Mouse (Mus musculus): Measurements from ENCODE around the gene Avpr1b. TPM values are rescaled to one million over a fixed set of nuclear protein-coding genes. Genes with fewer than 3 reads are reported as not detected.

Avpr1b gene
- polyA plus RNA-seq, 1 experiment from 2014 or later: not detected

DNA sequence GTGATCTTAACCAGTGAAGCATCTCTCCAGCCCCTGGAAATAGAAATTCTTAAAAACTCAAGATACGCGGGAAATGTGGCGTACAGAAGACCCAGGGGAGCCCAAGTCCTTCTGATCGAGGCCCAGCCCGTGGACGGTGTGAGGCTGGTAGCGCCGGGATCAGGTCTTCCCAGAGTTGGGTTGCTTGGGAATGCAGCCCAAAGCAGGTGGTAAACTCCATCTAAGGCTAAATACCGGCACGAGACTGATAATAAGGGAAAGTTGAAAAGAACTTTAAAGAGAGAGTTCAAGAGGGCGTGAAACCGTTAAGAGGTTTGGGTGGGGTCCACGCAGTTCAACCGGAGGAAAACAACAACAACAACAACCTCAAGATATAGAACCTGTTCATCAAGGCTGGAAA lies 25.3 kb upstream of the Avpr1b start:
- H3K27ac ChIP-seq (replicated peaks; ENCODE audit: low read depth, low read length): no peak overlapping the region
- H3K4me3 ChIP-seq (ENCODE audit: low read depth, low read length): no peak overlapping the region
- no peaks in the 10 kb centered on the region for H3K4me1 ChIP-seq (ENCODE audit: control insufficient read depth, insufficient read depth, low read length)
- no peak overlapping the region for H3K4me2 ChIP-seq (ENCODE audit: low read depth, severe bottlenecking)
- WGBS: 91% methylated on average over 14 of the region's 14 CpGs
- H3K9me3 ChIP-seq (ENCODE audit: control insufficient read depth, low read length): no peaks in the 10 kb centered on the region
- H3K27me3 ChIP-seq (ENCODE audit: control insufficient read depth, insufficient read depth, low read length): no peaks in the 10 kb centered on the region
- ATAC-seq (ENCODE audit: insufficient number of reproducible peaks, low FRiP score, low TSS enrichment, low read depth) (no peak; the same call in 1 of the 2 replicates), DNase-seq (ENCODE audit: low spot score) (peak; percentile 33)
- H3K36me3 ChIP-seq (ENCODE audit: control insufficient read depth, insufficient read depth, low read length): no peaks in the 10 kb centered on the region
- H3K9ac ChIP-seq (ENCODE audit: low read length): no peak overlapping the region

DNA sequence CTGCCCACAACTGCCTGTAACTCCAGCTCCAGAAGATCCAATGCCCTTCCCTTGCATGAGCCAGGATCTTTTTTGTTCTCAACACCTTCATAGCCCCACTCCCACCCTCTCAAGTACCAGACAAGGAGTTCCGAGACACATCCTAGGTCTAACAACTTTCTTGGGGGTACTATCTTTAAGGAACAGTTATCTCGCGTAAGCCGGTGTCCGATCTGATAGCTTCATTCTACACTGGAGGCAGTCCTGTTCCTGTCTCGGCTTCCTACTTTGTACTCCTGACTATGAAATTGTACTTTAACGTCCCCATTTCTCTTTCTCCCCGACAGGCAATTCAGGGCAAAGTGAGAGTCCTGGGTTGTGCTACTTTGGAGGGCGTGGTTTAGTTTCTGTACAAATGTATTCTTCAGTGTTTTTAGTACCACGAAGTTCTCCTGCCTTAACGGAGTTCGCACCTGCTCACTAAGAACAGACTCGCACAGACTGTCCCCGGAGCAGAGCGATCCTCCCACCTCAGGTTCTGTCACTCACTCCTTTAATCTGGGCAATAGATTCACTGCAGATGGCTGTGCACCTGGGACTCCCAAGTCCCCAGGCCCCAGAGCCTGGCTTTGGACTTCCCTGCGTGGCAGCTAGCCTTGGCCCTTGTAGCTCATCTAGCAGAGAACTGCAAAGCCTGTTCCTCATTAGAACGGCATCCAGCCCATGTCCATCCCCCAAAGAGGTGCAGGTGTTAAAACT lies 19.9 kb upstream of the Avpr1b start:
- ATAC-seq (ENCODE audit: insufficient number of reproducible peaks, low FRiP score, low TSS enrichment, low read depth) (peak; percentile 44; the same call in 1 of the 2 replicates), DNase-seq (ENCODE audit: low spot score) (peak; percentile 37)

DNA sequence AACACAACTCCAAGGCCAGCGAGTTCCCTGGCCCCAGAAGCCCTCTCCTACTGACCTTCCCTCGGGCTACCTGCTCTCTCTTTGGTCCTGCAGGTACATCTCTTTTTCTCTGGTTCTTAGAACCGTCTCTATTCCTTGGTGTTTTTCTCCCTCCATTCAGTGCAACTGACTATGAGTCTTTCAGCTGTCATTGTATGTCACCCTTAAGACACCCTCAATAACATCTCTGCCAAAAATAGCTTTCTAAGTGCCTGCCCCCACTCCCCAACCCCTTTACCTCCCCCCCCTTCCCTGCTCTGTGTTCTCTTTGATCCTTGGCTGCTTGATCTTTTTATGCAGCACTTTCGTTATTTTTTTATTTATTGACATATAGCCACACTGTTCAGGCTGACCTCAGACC lies 18.6 kb upstream of the Avpr1b start:
- ATAC-seq (ENCODE audit: insufficient number of reproducible peaks, low FRiP score, low TSS enrichment, low read depth): no peak
- H3K36me3 ChIP-seq (ENCODE audit: control insufficient read depth, insufficient read depth, low read length): no peaks in the 10 kb centered on the region
- no peak overlapping the region for H3K9ac ChIP-seq (ENCODE audit: low read length)
- H3K27ac ChIP-seq (replicated peaks; ENCODE audit: low read depth, low read length): no peak overlapping the region
- DNase-seq (ENCODE audit: low spot score): no peak
- H3K27me3 ChIP-seq (ENCODE audit: control insufficient read depth, insufficient read depth, low read length): no peaks in the 10 kb centered on the region
- H3K4me3 ChIP-seq (ENCODE audit: low read depth, low read length): no peak overlapping the region
- H3K9me3 ChIP-seq (ENCODE audit: control insufficient read depth, low read length): no peaks in the 10 kb centered on the region
- H3K4me2 ChIP-seq (ENCODE audit: low read depth, severe bottlenecking): no peak overlapping the region
- 42% methylated on average over 4 of the region's 4 CpGs for WGBS
- H3K4me1 ChIP-seq (ENCODE audit: control insufficient read depth, insufficient read depth, low read length): peaks cover 2% of the 10 kb centered on the region; the same call in 1 of the 2 replicates

More for the DNA sequence above, 19.9 kb upstream of the Avpr1b start:
- Histone ChIP-seq H3K9me3 (ENCODE audit: control insufficient read depth, low read length) (no peaks in the 10 kb centered on the region), H3K27me3 (ENCODE audit: control insufficient read depth, insufficient read depth, low read length) (no peaks in the 10 kb centered on the region), H3K36me3 (ENCODE audit: control insufficient read depth, insufficient read depth, low read length) (no peaks in the 10 kb centered on the region), H3K27ac (replicated peaks; ENCODE audit: low read depth, low read length) (no peak overlapping the region), H3K4me3 (ENCODE audit: low read depth, low read length) (no peak overlapping the region), H3K4me1 (ENCODE audit: control insufficient read depth, insufficient read depth, low read length) (peaks cover 2% of the 10 kb centered on the region; the same call in 1 of the 2 replicates), H3K9ac (ENCODE audit: low read length) (no peak overlapping the region), H3K4me2 (ENCODE audit: low read depth, severe bottlenecking) (no peak overlapping the region)
- WGBS: 68% methylated on average over 17 of the region's 17 CpGs

DNA sequence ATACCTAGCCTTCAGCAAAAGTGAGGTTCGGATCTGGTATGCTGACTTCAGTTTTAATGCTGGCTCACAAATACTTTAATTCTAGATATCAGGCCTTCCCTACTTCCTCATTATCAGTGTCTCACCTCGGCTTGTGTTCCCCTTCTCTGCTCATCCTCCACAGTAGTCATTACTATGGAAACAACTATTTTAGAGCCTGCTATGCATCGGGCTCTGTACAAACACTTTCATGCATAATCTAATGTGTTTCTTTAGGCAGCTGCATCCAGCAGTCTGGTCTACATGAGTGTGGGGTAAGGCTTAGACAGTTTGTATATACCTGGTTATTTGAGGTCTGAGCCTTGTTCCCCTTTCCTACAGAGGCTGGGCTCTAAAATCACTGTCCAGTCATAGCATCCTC lies 15.4 kb upstream of the Avpr1b start:
- H3K4me3 ChIP-seq (ENCODE audit: low read depth, low read length): no peak overlapping the region
- H3K27me3 ChIP-seq (ENCODE audit: control insufficient read depth, insufficient read depth, low read length): no peaks in the 10 kb centered on the region
- peaks cover 2% of the 10 kb centered on the region; the same call in 1 of the 2 replicates for H3K4me1 ChIP-seq (ENCODE audit: control insufficient read depth, insufficient read depth, low read length)
- no peak for DNase-seq (ENCODE audit: low spot score)
- H3K27ac ChIP-seq (replicated peaks; ENCODE audit: low read depth, low read length): no peak overlapping the region
- WGBS: 91% methylated on average over 3 of the region's 3 CpGs
- H3K4me2 ChIP-seq (ENCODE audit: low read depth, severe bottlenecking): no peak overlapping the region
- no peaks in the 10 kb centered on the region for H3K36me3 ChIP-seq (ENCODE audit: control insufficient read depth, insufficient read depth, low read length)
- no peak overlapping the region for H3K9ac ChIP-seq (ENCODE audit: low read length)
- ATAC-seq (ENCODE audit: insufficient number of reproducible peaks, low FRiP score, low TSS enrichment, low read depth): no peak
- no peaks in the 10 kb centered on the region for H3K9me3 ChIP-seq (ENCODE audit: control insufficient read depth, low read length)

DNA sequence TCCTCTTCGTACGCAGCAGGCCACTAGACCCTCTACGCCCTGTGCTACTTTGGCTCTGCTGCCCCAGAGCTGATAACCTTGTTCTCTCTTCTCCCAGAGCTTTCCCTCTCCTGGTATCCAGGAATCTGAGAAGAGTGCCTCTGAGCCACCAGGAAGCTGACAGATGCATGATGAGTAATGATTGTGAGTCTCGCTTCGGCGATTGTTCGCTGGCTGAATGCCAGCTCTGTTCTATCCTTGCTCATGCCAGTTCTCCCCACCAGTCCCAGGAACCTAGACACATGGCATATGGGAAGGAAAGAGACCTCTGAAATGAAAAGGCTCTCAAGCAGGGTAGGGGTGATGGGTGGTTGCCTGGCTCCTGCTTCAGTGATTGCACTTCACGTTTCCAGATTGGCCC lies 12.2 kb upstream of the Avpr1b start:
- no peaks in the 10 kb centered on the region for H3K36me3 ChIP-seq (ENCODE audit: control insufficient read depth, insufficient read depth, low read length)
- WGBS: 92% methylated on average over 8 of the region's 8 CpGs
- H3K4me3 ChIP-seq (ENCODE audit: low read depth, low read length): no peak overlapping the region
- H3K9me3 ChIP-seq (ENCODE audit: control insufficient read depth, low read length): no peaks in the 10 kb centered on the region
- no peak for DNase-seq (ENCODE audit: low spot score)
- no peak overlapping the region for H3K27ac ChIP-seq (replicated peaks; ENCODE audit: low read depth, low read length)
- no peaks in the 10 kb centered on the region for H3K27me3 ChIP-seq (ENCODE audit: control insufficient read depth, insufficient read depth, low read length)
- no peak overlapping the region for H3K9ac ChIP-seq (ENCODE audit: low read length)
- no peaks in the 10 kb centered on the region for H3K4me1 ChIP-seq (ENCODE audit: control insufficient read depth, insufficient read depth, low read length)
- no peak overlapping the region for H3K4me2 ChIP-seq (ENCODE audit: low read depth, severe bottlenecking)
- ATAC-seq (ENCODE audit: insufficient number of reproducible peaks, low FRiP score, low TSS enrichment, low read depth): no peak

DNA sequence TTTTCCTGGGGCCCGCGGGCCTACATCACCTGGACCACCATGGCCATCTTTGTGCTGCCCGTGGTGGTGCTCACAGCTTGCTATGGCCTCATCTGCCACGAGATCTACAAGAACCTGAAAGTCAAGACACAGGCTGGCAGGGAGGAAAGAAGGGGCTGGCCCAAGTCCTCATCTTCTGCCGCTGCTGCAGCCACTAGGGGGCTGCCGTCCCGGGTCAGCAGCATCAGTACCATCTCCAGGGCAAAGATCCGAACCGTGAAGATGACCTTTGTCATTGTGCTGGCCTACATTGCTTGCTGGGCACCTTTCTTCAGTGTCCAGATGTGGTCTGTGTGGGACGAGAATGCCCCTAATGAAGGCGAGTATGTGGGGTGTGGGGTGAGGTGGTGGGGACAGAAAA lies 1.3 kb downstream of the Avpr1b start:
- WGBS: 40% methylated on average over 11 of the region's 11 CpGs
- ATAC-seq (ENCODE audit: insufficient number of reproducible peaks, low FRiP score, low TSS enrichment, low read depth): no peak
- no peak for DNase-seq (ENCODE audit: low spot score)

DNA sequence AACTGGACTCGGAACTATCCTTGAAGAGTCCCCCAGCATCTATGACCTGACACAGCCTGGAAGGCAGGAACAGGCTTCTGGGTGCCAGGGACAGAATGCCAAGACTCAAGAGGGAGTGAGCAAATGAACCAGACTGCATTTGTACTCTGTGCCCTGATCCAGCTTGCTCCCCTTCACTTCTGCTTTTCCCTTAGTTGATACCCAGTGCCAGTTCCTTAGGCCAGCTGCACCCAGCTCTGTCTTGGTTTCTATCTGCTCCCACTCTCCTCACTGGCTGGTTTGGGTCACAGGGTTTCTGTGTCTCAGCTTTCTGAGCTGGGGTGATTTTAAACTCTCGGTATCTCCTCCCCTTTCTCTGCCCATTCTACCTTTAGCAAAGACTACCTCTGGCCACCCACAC lies 7.7 kb downstream of the Avpr1b start:
- H3K9ac ChIP-seq (ENCODE audit: low read length): no peak overlapping the region
- no peaks in the 10 kb centered on the region for H3K9me3 ChIP-seq (ENCODE audit: control insufficient read depth, low read length)
- no peak overlapping the region for H3K27ac ChIP-seq (replicated peaks; ENCODE audit: low read depth, low read length)
- WGBS: 82% methylated on average over 2 of the region's 2 CpGs
- DNase-seq (ENCODE audit: low spot score): no peak
- no peak overlapping the region for H3K4me2 ChIP-seq (ENCODE audit: low read depth, severe bottlenecking)
- H3K4me3 ChIP-seq (ENCODE audit: low read depth, low read length): no peak overlapping the region
- H3K4me1 ChIP-seq (ENCODE audit: control insufficient read depth, insufficient read depth, low read length): no peaks in the 10 kb centered on the region
- H3K36me3 ChIP-seq (ENCODE audit: control insufficient read depth, insufficient read depth, low read length): no peaks in the 10 kb centered on the region
- H3K27me3 ChIP-seq (ENCODE audit: control insufficient read depth, insufficient read depth, low read length): no peaks in the 10 kb centered on the region
- no peak for ATAC-seq (ENCODE audit: insufficient number of reproducible peaks, low FRiP score, low TSS enrichment, low read depth)

More for the DNA sequence above, 1.3 kb downstream of the Avpr1b start:
- no peak overlapping the region for H3K4me2 ChIP-seq (ENCODE audit: low read depth, severe bottlenecking)
- no peaks in the 10 kb centered on the region for H3K9me3 ChIP-seq (ENCODE audit: control insufficient read depth, low read length)
- no peak overlapping the region for H3K4me3 ChIP-seq (ENCODE audit: low read depth, low read length)
- H3K9ac ChIP-seq (ENCODE audit: low read length): no peak overlapping the region
- no peak overlapping the region for H3K27ac ChIP-seq (replicated peaks; ENCODE audit: low read depth, low read length)
- no peaks in the 10 kb centered on the region for H3K4me1 ChIP-seq (ENCODE audit: control insufficient read depth, insufficient read depth, low read length)
- H3K36me3 ChIP-seq (ENCODE audit: control insufficient read depth, insufficient read depth, low read length): no peaks in the 10 kb centered on the region
- H3K27me3 ChIP-seq (ENCODE audit: control insufficient read depth, insufficient read depth, low read length): peaks cover 2% of the 10 kb centered on the region; the same call in 1 of the 2 replicates

DNA sequence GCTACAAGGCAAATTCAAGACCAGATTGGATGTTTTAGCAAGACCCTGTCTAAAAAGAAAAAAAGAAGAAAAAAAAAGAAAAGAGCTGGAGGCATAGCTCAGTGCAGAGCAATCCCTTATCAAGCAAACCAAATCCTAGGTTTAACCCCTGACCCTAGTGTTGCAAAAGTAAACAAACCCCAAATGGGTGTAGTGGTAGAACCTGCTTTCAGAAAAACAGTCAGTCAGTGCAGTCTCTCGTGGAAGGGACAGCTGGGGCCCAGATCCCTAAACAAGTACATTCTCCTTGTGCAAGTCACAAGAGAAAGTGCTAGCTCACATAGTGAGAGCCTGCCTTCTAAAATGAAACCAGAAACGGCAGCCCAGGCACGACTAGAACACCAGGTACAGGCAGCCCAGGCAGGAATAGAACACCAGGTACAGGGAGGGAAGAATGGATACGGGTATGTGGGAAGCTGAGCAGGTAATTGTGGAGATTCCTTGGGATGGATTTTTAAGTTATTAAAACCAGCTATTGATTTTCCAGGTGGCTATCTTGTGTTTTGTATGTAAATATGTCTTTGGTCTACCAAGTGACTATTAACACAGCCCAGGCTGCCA lies 13.6 kb downstream of the Avpr1b start:
- Histone ChIP-seq H3K9ac (ENCODE audit: low read length) (no peak overlapping the region), H3K4me1 (ENCODE audit: control insufficient read depth, insufficient read depth, low read length) (no peaks in the 10 kb centered on the region), H3K27me3 (ENCODE audit: control insufficient read depth, insufficient read depth, low read length) (no peaks in the 10 kb centered on the region), H3K9me3 (ENCODE audit: control insufficient read depth, low read length) (no peaks in the 10 kb centered on the region), H3K27ac (replicated peaks; ENCODE audit: low read depth, low read length) (no peak overlapping the region), H3K36me3 (ENCODE audit: control insufficient read depth, insufficient read depth, low read length) (no peaks in the 10 kb centered on the region), H3K4me3 (ENCODE audit: low read depth, low read length) (no peak overlapping the region), H3K4me2 (ENCODE audit: low read depth, severe bottlenecking) (no peak overlapping the region)
- ATAC-seq (ENCODE audit: insufficient number of reproducible peaks, low FRiP score, low TSS enrichment, low read depth): no peak
- DNase-seq (ENCODE audit: low spot score): no peak
- 38% methylated on average over 4 of the region's 4 CpGs for WGBS
